Mouse (Mus musculus): Measurements from ENCODE around the gene Tssk1. TPM values are rescaled to one million over a fixed set of nuclear protein-coding genes. Genes with fewer than 3 reads are reported as not detected.

Gene Tssk1
- under 1 TPM in 1 of 2 experiments, not detected in 1; 0.13 TPM for total RNA-seq (2021)
- long read RNA-seq, experiment 1, result 0 reads
- long read RNA-seq, experiment 2, result 0 reads

- no peak for DNase-seq
These were observed at the start of gene Tssk1 for GRCm38 (mm10) chr16:17893923-17894322. Gene Tssk1, plus strand, starts transcription at chr16:17894223.

GRCm38 (mm10) chr16:17848431-17848830 is 45.6 kb upstream of the Tssk1 start:
- DNase-seq, result no peak

- DNase-seq, result no peak
These were observed 45.1 kb upstream of the Tssk1 start for GRCm38 (mm10) chr16:17848928-17849327.

- DNase-seq, result no peak
These were observed 44.5 kb upstream of the Tssk1 start for GRCm38 (mm10) chr16:17849486-17849885.

DNA sequence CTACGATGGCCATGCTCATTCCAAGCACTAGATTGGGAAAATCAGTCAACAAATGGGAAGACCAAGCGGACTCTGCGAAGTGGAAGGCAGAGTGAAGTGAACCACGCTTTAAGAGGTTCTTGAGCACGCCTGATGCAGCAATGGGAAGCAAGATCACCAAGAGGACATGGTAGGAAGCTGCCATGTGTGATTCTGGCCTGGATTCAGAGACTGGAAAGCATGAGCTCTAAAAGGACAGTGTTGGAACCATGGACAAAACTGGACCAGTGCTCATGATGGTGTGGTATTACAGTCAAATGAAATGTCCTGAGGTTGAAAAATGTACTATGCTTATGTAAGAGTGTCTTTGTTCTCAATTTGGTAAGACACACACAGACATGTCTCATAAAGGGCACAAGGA is 42.7 kb upstream of the Tssk1 start:
- DNase-seq, result no peak

- no peak for DNase-seq
These were observed 42.2 kb upstream of the Tssk1 start for GRCm38 (mm10) chr16:17851860-17852259.

DNA sequence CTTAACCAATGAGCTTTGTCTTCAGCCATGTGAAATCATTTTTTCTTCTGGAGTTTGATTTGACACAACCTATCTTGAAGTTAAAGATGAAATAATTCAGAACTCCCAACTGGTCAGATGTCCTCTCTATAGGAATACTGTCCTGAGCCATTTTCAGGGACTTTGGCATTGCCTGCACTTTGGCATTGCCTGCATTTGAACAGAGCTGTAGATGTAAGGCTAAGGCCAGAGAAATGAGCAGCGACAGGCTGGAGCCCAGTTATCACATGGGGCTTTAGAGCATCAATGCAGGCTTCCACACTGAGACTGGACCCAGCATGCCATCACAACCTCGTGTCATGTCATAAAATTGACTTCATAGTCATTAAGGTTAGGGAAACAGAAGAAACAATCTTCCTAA is 40.8 kb upstream of the Tssk1 start:
- no peak for DNase-seq

GRCm38 (mm10) chr16:17857157-17857556 is 36.9 kb upstream of the Tssk1 start:
- no peak for DNase-seq

DNA sequence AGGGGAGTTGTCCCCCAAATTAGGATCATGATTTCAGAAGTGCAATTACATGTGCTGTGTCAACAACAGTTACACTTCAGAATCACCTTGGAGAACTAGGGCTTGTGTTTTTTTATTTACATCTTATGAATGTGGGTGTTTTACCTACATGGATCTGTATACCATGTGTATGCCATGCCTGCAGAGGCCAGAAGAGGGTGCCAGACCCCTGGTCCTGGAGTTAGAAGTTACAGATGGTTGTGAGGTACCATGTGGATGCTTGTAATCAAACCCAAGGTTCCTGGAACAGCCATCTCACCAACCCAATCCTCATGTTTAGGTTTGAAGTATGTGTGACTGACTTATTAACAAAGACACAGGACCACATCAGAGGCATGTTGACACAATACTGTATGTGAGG is 35.4 kb upstream of the Tssk1 start:
- no peak for DNase-seq

DNA sequence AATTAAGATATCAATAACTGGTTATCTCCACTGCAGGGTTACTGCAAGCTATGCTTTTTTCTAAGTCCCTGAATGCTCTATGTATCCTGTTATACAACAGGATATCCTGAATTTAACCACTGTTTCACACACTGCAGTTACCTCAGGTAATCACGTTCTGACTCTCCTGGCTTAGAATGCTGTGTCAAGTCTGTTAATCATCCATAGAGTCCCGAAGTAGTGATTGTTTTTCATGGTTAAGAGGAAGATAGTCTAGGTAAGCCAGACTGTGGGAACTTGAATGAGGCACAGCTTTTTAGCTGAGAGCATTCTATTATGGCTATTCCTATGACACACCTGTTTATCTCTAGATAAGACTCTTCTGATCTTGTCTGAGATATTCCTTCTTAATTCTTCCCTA is 28.7 kb upstream of the Tssk1 start:
- DNase-seq, result no peak

DNA sequence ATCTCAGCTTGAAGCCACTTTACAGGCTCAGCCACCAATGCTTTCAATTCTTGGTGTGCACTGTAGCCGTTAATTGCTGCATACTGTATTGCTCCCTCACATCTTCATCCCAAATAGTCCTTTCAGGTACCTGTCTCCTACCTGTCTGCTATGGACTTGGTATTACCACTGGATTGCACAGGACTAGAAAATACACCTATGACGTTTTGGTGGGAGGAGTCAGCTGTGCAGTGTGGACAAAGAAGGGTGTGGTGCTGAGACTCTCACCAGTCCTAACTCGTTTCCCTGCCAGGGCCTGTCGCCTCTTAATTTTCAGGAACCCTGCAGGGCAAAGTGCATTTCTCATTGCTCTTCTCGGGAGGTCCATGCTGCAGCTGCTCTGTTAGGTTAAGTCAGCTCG is 28.3 kb upstream of the Tssk1 start:
- DNase-seq, result no peak

- DNase-seq, result no peak
These were observed 22.8 kb upstream of the Tssk1 start for GRCm38 (mm10) chr16:17871248-17871647.

GRCm38 (mm10) chr16:17872995-17873394 is 21.0 kb upstream of the Tssk1 start:
- DNase-seq, result no peak

DNA sequence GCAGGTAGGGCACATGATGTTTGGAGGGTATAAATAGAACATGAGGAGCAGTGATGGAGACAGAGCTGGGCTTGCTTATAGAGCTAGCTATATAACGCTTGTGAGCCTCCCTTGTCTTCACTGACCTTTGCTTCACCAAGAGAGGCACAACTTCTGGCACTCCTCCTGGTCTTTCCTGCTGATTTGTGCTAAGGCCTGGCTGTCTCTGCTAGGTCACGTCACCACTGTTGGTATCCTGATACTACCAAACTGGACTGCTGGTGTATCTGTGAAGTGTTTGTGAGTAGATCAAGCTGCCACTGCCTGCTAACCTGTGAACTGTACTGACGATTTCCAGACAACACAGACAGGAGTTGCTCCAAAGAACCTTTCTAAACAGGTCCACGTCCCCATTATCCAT is 18.8 kb upstream of the Tssk1 start:
- DNase-seq, result no peak

- no peak for DNase-seq
These were observed 17.9 kb upstream of the Tssk1 start for GRCm38 (mm10) chr16:17876096-17876495.

- no peak for DNase-seq
These were observed 14.5 kb upstream of the Tssk1 start for GRCm38 (mm10) chr16:17879571-17879970.

GRCm38 (mm10) chr16:17882196-17882595 is 11.8 kb upstream of the Tssk1 start:
- DNase-seq, result no peak

DNA sequence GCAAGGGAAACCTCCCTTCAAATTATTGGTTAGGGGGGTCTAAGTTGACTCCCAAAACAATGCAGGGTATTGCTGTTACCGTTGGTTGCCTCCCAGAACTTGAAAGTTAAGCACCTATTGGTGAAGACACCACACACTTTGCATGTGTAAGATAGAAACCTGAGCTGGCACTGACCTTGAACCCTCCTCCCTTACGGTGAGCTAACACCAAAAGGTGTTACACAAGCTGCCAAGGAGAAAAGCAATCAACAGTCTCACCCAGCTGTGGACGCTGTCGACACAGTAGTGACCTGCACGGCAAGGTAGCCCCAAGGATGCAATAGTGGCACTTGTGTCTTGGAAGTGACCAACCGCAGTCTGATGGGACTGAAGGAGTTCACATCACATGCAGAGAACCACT is 9.9 kb upstream of the Tssk1 start:
- DNase-seq, result no peak

DNA sequence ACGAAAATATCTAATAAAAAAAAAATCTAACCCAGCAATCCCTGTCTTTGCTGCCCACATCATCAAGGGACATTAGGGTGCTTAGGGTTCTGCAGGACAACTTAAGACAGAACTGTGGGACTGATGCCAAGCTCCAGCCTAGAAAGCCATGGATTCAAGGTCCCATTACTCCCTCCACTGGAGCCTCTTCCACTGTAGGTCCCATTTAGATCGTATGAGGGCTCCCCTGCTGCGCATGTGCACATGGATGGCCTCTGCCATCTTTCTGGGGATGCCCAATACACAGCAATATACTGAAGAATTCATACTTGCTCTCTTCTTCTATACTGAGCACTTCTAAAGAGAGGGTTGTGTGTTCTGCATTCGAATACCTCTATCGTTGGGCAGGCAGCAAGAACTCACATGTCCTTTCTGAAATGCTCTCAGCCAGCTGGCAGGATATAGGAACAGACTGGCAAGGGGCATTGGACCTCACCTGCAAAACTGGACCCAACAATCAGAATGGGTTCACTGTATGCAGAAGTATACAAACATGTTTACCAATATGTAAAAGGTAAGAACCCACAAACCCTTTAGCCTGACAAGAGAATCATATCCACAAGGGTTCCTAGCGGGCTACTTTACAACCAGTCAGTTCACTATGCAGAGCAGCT is 4.2 kb upstream of the Tssk1 start:
- no peak for DNase-seq

DNA sequence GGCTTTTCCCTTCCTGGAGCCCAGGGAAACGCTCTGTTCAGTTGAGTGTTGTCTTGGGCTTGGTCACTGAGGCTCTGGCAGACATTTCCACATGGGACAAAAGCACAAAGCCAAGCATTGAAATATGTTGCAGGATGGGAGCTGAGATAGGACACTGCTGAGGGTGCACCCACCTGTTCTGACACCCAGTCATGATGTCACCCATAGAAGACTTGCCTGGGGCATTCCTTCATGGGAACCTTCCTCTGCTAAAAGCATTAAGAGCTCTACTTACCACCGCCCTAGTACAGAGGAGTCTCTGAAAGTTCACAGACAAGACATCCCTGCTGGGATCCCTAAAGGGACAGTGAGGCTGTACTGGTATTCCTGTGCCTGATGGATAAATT is 3.7 kb upstream of the Tssk1 start:
- no peak for DNase-seq

DNA sequence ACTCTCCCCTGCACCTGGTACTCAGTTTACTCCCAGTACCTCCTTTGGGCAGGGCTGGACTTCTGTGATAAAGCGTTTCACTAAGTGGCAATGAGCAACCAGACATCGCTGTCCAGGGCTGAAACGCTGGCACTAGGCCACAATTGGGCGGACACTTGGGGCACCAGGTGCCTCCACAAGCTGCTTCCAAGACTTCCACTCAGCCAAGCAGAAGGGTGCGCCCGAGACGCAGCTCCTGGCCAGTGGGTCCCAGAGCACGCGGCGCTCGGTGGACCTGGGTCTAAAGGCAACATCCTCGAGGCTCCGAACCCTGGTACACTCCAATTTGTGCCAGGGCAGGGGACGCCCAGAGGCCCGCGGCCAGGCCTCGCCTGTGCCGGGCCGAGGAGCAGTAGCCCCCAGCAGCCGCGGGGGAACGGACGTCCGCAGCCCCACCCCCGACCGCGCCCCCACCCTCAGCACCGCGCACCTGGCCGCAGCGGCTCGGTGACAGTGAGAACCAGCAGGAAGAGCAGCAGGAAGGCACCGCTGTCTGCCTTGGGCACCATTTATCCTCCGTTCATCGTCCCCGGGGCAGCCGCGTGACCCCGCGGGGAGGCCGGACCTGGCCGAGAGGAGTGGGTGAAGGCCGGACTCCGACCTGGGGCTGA is 3.0 kb upstream of the Tssk1 start:
- peak; percentile 78 for DNase-seq

DNA sequence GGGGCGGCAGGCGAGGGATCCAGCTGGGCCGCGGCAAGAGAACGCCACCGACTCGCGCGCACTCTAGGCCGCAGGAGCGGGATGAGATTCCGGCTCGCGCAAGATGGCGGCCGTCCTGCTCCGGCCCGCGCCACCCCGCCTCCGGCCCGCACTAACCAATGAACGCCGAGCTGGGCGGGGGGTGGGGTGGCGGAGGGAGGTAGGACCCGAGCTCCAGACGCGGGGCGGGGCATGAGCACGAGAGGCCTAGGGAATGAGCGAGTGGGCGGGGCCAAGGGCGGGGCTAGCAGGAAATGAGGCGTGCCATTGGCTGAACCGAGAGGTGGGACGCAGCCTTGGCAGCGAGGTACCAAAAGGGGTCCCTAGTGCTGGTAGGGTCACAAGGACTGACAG is 2.5 kb upstream of the Tssk1 start, which contains the start of gene Gm20518:
Gm20518 (minus strand) TSS at position 105 of the 393 bp plus-strand sequence.
- DNase-seq, result peak; percentile 99

- DNase-seq, result no peak
These were observed 1.4 kb upstream of the Tssk1 start for GRCm38 (mm10) chr16:17892606-17893005.

DNA sequence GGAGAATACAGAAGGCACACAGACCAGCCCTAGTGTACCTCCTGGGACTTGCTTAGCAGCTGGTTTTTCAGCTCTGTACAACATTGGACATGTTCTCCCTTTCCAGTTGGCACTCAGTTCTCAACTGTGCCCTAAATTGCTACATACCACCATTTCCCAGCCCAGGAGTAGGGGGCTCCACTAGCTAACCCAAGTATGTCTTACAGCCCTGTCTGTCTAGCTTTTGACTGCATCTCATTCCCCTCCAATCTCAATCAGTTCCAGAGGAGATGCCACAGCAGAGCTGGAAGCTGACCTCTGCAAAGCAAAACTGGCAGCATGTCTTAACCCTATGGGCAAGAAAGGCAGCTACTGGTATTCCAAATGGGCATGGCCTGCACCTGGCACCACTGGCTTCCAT is 2.1 kb downstream of the Tssk1 start:
- no peak for DNase-seq
